Mouse (Mus musculus) monocyte, adult 5-6 weeks (primary cell): ENCODE data around the gene Gm7929. TPM values are rescaled to one million over a fixed set of nuclear protein-coding genes. Genes with fewer than 3 reads are reported as not detected.
"Not testable (repeated sequence)": the region's sequence is repeated elsewhere in the genome, so short reads cannot be mapped to it uniquely, and the experiment has no call there.

Experiments
- ATAC-seq: fragments of 153-309, 156-312 bp; replicated peaks from 2 replicates; pipeline ENCODE4 v1.8.0; 2017; ENCODE audit warnings: mild to moderate bottlenecking; ENCODE audit not compliant: low TSS enrichment, insufficient number of reproducible peaks, severe bottlenecking, poor library complexity, low FRiP score
- total RNA-seq: library from RNA; stranded (forward); fragments of 200-1000, 200-491, 200-594 nt; gene quantifications from 3 replicates; pipeline ENCODE4 v1.2.3, GENCODE M21; 2017

The Gm7929 gene
- not detected in 3 replicates for total RNA-seq

DNA sequence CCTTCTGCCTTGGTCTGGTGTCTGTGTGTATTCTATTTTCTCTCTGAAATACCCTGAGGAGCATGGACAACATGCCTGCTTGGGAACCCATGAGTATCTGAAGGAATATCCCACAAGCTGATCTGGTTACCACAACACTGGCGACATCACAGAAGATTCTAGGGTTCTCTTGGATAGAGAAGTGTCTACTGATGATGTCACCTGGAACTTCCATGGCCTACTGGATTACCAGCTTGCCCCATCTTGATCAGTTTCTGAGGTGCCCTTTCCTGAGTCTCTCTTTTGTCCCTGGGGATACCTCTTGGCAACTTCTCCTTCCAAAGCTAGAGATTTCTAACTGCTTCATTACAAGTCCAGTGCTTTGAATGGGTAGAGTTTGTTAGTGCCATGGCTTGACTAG lies at the start of gene Gm7929:
TSS of gene Gm7929 (minus strand) at position 101 of the 400 bp plus-strand sequence.
- not testable (repeated sequence) for ATAC-seq

- ATAC-seq = not testable (repeated sequence)
Measured at GRCm38 (mm10) chr14:41772341-41772740, 21.9 kb upstream of the Gm7929 start, which contains the start of gene Gm47189. Gene Gm47189, minus strand, starts transcription at chr14:41772441.

GRCm38 (mm10) chr14:41755931-41756330 lies 5.5 kb upstream of the Gm7929 start:
- not testable (repeated sequence) for ATAC-seq

DNA sequence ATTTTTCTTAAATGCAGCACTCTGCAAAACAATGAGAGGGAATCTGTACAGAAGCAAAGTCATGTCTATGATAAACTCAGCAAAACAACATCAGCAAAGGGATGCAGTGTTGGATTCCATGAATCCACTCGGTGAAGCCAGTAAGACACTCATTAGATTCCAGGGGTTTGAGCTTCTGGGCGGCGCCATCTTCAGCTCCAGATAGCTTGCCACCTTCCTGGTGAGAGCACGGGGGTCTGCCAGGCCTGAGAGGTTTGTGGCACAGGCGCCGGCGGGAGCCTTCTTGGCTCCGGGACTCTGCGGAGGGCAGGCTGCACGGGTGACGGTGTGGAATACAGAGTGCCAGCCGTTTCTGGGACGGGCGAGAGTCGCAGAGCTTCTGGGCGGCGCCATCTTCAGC lies 27.0 kb downstream of the Gm7929 start:
- not testable (repeated sequence) for ATAC-seq

DNA sequence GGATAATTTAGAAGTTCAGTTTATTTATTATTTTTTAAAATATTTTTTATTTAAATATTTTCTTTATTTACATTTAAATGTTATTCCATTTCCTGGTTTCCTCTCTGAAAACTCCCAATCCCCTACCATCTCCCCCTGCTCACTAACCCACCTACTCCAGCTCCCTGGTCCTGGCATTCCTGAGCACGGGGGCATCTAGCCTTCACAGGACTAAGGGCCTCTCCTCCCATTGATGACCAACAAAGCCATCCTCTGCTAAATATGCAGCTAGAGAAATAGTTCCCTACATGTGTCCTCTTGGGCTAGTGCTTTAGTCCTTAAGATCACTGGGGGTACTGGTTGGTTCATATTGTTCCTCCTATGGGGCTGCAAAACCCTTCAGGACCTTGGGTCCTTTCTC lies 33.2 kb downstream of the Gm7929 start:
- ATAC-seq = not testable (repeated sequence)

DNA sequence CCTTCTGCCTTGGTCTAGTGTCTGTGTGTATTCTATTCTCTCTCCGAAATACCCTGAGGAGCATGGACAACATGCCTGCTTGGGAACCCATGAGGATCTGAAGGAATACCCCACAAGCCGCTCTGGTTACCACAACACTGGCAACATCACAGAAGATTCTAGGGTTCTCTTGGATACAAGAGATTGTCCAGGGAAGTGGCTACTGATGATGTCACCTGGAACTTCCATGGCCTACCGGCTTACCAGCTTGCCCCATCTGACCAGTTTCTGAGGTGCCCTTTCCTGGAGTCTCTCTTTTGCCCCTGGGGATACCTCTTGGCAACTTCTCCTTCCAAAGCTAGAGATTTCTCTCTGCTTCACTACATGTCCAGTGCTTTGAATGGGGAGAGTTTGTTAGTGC lies 48.6 kb downstream of the Gm7929 start, which contains the start of gene Gm8068:
TSS of gene Gm8068 (minus strand) at position 101 of the 400 bp plus-strand sequence.
- ATAC-seq = not testable (repeated sequence)

Other genes starting within 250 kb of the Gm7929 start
- not detected in 3 replicates for gene Gm7970, start 195.0 kb downstream of the Gm7929 start, total RNA-seq
- not detected in 3 replicates for gene 1700049E17Rik2, start 177.4 kb downstream of the Gm7929 start, total RNA-seq
- not detected in 3 replicates for gene Gm3072, start 126.0 kb downstream of the Gm7929 start, total RNA-seq
- not detected in 3 replicates for gene Gm3676, start 104.1 kb downstream of the Gm7929 start, total RNA-seq
- gene Gm8068, start 48.7 kb downstream of the Gm7929 start, total RNA-seq = not detected in 3 replicates
- gene Gm47189, start 21.8 kb upstream of the Gm7929 start, total RNA-seq = not detected in 3 replicates
- gene Gm7980, start 156.7 kb upstream of the Gm7929 start, total RNA-seq = not detected in 3 replicates
- not detected in 3 replicates for gene 1700049E17Rik1, start 174.3 kb upstream of the Gm7929 start, total RNA-seq
- not detected in 3 replicates for gene 1700024B05Rik, start 193.4 kb upstream of the Gm7929 start, total RNA-seq
- not detected in 3 replicates for gene Gm6401, start 217.3 kb upstream of the Gm7929 start, total RNA-seq
- gene Gm3543, start 232.7 kb upstream of the Gm7929 start, total RNA-seq = not detected in 3 replicates